Mouse (Mus musculus) brown adipose tissue, adult 24 weeks (tissue): ENCODE data around the gene Abcb5. TPM values are rescaled to one million over a fixed set of nuclear protein-coding genes. Genes with fewer than 3 reads are reported as not detected.

Experiments
- H3K27ac ChIP-seq: fragments of 200-500 bp; replicated peaks from 2 replicates; pipeline ENCODE4 v1.5.1; 2012; ENCODE audit warnings: low read depth, mild to moderate bottlenecking, low read length
- H3K4me1 ChIP-seq: fragments of 200-500 bp; 2 replicates; pipeline ENCODE4 v1.6.1; 2012; ENCODE audit warnings: low read length, mixed read lengths; ENCODE audit not compliant: control insufficient read depth, insufficient read depth, insufficient read length
- H3K4me3 ChIP-seq: fragments of 200-500 bp; 2 replicates; pipeline ENCODE4 v1.5.1; 2012; ENCODE audit warnings: low read depth, mild to moderate bottlenecking, low read length, moderate library complexity; ENCODE audit not compliant: insufficient read depth
- polyA plus RNA-seq: library from polyadenylated mRNA; stranded (reverse); fragments of >200 nt; gene quantifications from 2 replicates; pipeline ENCODE4 v1.2.4, GENCODE M21; 2012; ENCODE audit not compliant: missing spikeins, insufficient read depth, insufficient read length

Gene Abcb5
- polyA plus RNA-seq, 1 experiment, result not detected

GRCm38 (mm10) chr12:118841971-118842550 is 124.2 kb downstream of the Abcb5 start:
- Histone ChIP-seq H3K4me3 (no peak overlapping the region), H3K4me1 (no peaks in the 10 kb centered on the region), H3K27ac (no peak overlapping the region)

GRCm38 (mm10) chr12:118841381-118841922 is 124.8 kb downstream of the Abcb5 start:
- H3K27ac ChIP-seq, result no peak overlapping the region
- no peaks in the 10 kb centered on the region for H3K4me1 ChIP-seq
- no peak overlapping the region for H3K4me3 ChIP-seq

- no peak overlapping the region for H3K27ac ChIP-seq
- no peak overlapping the region for H3K4me3 ChIP-seq
- no peaks in the 10 kb centered on the region for H3K4me1 ChIP-seq
Measured at GRCm38 (mm10) chr12:118840861-118841260, 125.4 kb downstream of the Abcb5 start.

GRCm38 (mm10) chr12:118840301-118840700 is 125.9 kb downstream of the Abcb5 start:
- H3K4me3 ChIP-seq, result no peak overlapping the region
- no peak overlapping the region for H3K27ac ChIP-seq
- no peaks in the 10 kb centered on the region for H3K4me1 ChIP-seq

GRCm38 (mm10) chr12:118839398-118839797 is 126.8 kb downstream of the Abcb5 start:
- Histone ChIP-seq H3K4me1 (no peaks in the 10 kb centered on the region), H3K27ac (no peak overlapping the region), H3K4me3 (no peak overlapping the region)

GRCm38 (mm10) chr12:118838260-118838659 is 128.0 kb downstream of the Abcb5 start:
- no peaks in the 10 kb centered on the region for H3K4me1 ChIP-seq
- no peak overlapping the region for H3K27ac ChIP-seq
- H3K4me3 ChIP-seq, result no peak overlapping the region

- Histone ChIP-seq H3K4me3 (no peak overlapping the region), H3K27ac (no peak overlapping the region), H3K4me1 (no peaks in the 10 kb centered on the region)
Measured at GRCm38 (mm10) chr12:118837361-118837760, 128.9 kb downstream of the Abcb5 start.

- H3K4me1 ChIP-seq, result no peaks in the 10 kb centered on the region
- no peak overlapping the region for H3K27ac ChIP-seq
- H3K4me3 ChIP-seq, result peak overlapping the region; percentile 10; the same call in 1 of the 2 replicates
Measured at GRCm38 (mm10) chr12:118836411-118837341, 129.5 kb downstream of the Abcb5 start.

GRCm38 (mm10) chr12:118829881-118830280 is 136.3 kb downstream of the Abcb5 start:
- no peak overlapping the region for H3K4me3 ChIP-seq
- H3K4me1 ChIP-seq, result no peaks in the 10 kb centered on the region
- H3K27ac ChIP-seq, result no peak overlapping the region

Other genes starting within 250 kb of the Abcb5 start
- not detected in 2 replicates for gene Sp8, start 120.1 kb downstream of the Abcb5 start, polyA plus RNA-seq